10 mouse cellular contexts compared by ENCODE assay signal in genomic region chr11:35792800-35793199, GRCm38 (mm10). TPM values are rescaled to one million over a fixed set of nuclear protein-coding genes. Genes with fewer than 3 reads are reported as not detected.
DNase-seq lines count a peak whose midpoint lies in the region; ATAC-seq and TF ChIP-seq lines count a peak whose summit lies in the region.
"Not testable (repeated sequence)": the region's sequence is repeated elsewhere in the genome, so short reads cannot be mapped to it uniquely, and the experiment has no call there.
"Had no signal": no experiment of that assay in that cellular context is flagged by ENCODE, and none has a peak within 500 bp of the region (broad histone marks: within the 10 kb centered on the region; RNA-seq: fewer than 3 reads in every experiment).

No protein-coding gene starts in this region.

- dilution Hi-C loops in CH12.LX (cut with MboI; ENCODE audit: extremely low pct_ligation_motif_present, extremely low pct_unique_long_range_greater_than_20kb, low sequenced_read_pairs) = not testable (repeated sequence)

- TF ChIP-seq POLR2A in CH12.LX (IDR thresholded peaks at IDR 0.05; ENCODE audit: low read depth, low read length) = not testable (repeated sequence)

- peak; percentile 18 for DNase-seq in 416B (ENCODE audit: low read depth)
- peak; percentile 23 for DNase-seq in A20 (ENCODE audit: low read depth, low spot score)
- peak; percentile 74 for DNase-seq in CH12.LX (ENCODE audit: extremely low read depth)
- DNase-seq in intestine, embryonic 14.5 days (ENCODE audit: low spot score) = peak; percentile 47

- not testable (repeated sequence) for TF ChIP-seq RAD21 in CH12.LX (IDR thresholded peaks at IDR 0.05; ENCODE audit: low read depth, low read length)

- not testable (repeated sequence) for H3K27me3 ChIP-seq in CH12.LX (replicated peaks)
- peaks cover 32% of the 10 kb centered on the region for H3K27me3 ChIP-seq in intestine, embryonic 14.5 days (replicated peaks; ENCODE audit: control insufficient read depth, insufficient read depth, low read length)

- in situ Hi-C loops in CH12.LX (cut with MboI; ENCODE audit: low pct_ligation_motif_present, low pct_unique_long_range_greater_than_20kb, low sequenced_read_pairs) = not testable (repeated sequence)

- H3K4me3 ChIP-seq in CH12.LX (replicated peaks in 1 of 3; ENCODE audit: low read depth in 2 of 3, low read length in 2 of 3, poor library complexity in 1 of 3); intestine, embryonic 14.5 days (ENCODE audit: low read depth, low read length): not testable (repeated sequence)

- 0 out of 2 replicates have a peak overlapping the region, but pooled peaks have one; percentile 15 for H3K27ac ChIP-seq in CH12.LX (ENCODE audit: insufficient read depth, low read depth)
- H3K27ac ChIP-seq in intestine, embryonic 14.5 days (ENCODE audit: low read depth) = not testable (repeated sequence)

- not testable (repeated sequence) for TF ChIP-seq EP300 in CH12.LX (IDR thresholded peaks at IDR 0.05; ENCODE audit: low read length)

- not testable (repeated sequence) for H3K79me2 ChIP-seq in CH12.LX (replicated peaks; ENCODE audit: control insufficient read depth, extremely low read depth, insufficient read depth, poor library complexity, severe bottlenecking)

- 84% methylated on average over 5 of the region's 5 CpGs for WGBS in intestine, embryonic 14.5 days

- not testable (repeated sequence) for H3K9me3 ChIP-seq in CH12.LX (replicated peaks; ENCODE audit: low read length); intestine, embryonic 14.5 days (ENCODE audit: control insufficient read depth, low read length)

- ATAC-seq in intestine, embryonic 14.5 days (replicated peaks; ENCODE audit: low FRiP score, low TSS enrichment, low read depth) = not testable (repeated sequence)

- peaks cover 17 to 42% of the 10 kb centered on the region in 2 experiments for H3K36me3 ChIP-seq in CH12.LX (replicated peaks in 1 of 2; ENCODE audit: control insufficient read depth in 1 of 2, insufficient read depth in 1 of 2, low read length in 1 of 2)
- H3K36me3 ChIP-seq in intestine, embryonic 14.5 days (ENCODE audit: control insufficient read depth, insufficient read depth, low read length) = peaks cover 30% of the 10 kb centered on the region

- not testable (repeated sequence) for TF ChIP-seq CTCF in CH12.LX (conservative IDR thresholded peaks at IDR 0.05 in 1 of 2, IDR thresholded peaks at IDR 0.05 in 1 of 2; ENCODE audit: low read depth in 2 of 2, low read length in 2 of 2)

- H3K4me2 ChIP-seq in CH12.LX (ENCODE audit: insufficient read depth, low read depth, poor library complexity, severe bottlenecking); intestine, embryonic 14.5 days (ENCODE audit: low read length): not testable (repeated sequence)

- peaks cover 11 to 31% of the 10 kb centered on the region in 2 experiments for H3K4me1 ChIP-seq in CH12.LX (ENCODE audit: control insufficient read depth in 1 of 2, insufficient read depth in 2 of 2)
- H3K4me1 ChIP-seq in intestine, embryonic 14.5 days (replicated peaks; ENCODE audit: control insufficient read depth, insufficient read depth, low read length) = not testable (repeated sequence)

- not testable (repeated sequence) for H3K9ac ChIP-seq in CH12.LX (ENCODE audit: insufficient read depth, low read depth); intestine, embryonic 14.5 days (ENCODE audit: low read length)

TF ChIP-seq in CH12.LX, 34 proteins besides CTCF, POLR2A, EP300 and RAD21:
- TF ChIP-seq MEF2A (IDR thresholded peaks at IDR 0.05; ENCODE audit: borderline replicate concordance, low read depth, low read length) (0 out of 2 replicates have a peak, but pooled peaks have one; percentile 10), ETS1 (conservative IDR thresholded peaks at IDR 0.05; ENCODE audit: low read depth, low read length) (peak; percentile 75), ELF1 (IDR thresholded peaks at IDR 0.05; ENCODE audit: low read depth, low read length) (0 out of 2 replicates have a peak, but pooled peaks have one; percentile 40), TCF12 (IDR thresholded peaks at IDR 0.05; ENCODE audit: low read depth, low read length) (peak; percentile 65; the same call in 1 of the 2 replicates)

RNA-seq across cellular contexts. Expression of gene Fbll1, which starts 5.9 kb away (rescaled TPM):
- total RNA-seq in CH12.LX (2012; rRNA removed) = not detected in 2 replicates
- not detected in 2 replicates for total RNA-seq in CH12.LX (2014; rRNA removed)
- not detected in 2 replicates for polyA plus RNA-seq in CH12.LX (2012; ENCODE audit: insufficient read length, low read depth)
- polyA plus RNA-seq in intestine, embryonic 14.5 days (2014; fragmentation: Nextera tagmentation; extraction: Ambion mirVana) = 0.43 and 1.2 TPM in 2 replicates
- total RNA-seq: adrenal gland, adult 2 months; MEL had no signal
- polyA plus RNA-seq: activated CD4-positive, CD25-positive, alpha-beta regulatory T cell, adult 4 months; CD4-positive, CD25-positive, alpha-beta regulatory T cell, adult 4 months; G1E; Patski had no signal

RNA-seq across cellular contexts. Expression of gene Pank3, which starts 23.5 kb away (rescaled TPM):
- total RNA-seq in CH12.LX (2012; rRNA removed) = 18.2 and 22.7 TPM in 2 replicates
- 36.4 and 40.2 TPM in 2 replicates for total RNA-seq in CH12.LX (2014; rRNA removed)
- 19.6 and 22.5 TPM in 2 replicates for polyA plus RNA-seq in CH12.LX (2012; ENCODE audit: insufficient read length, low read depth)
- polyA plus RNA-seq in intestine, embryonic 14.5 days (2014; fragmentation: Nextera tagmentation; extraction: Ambion mirVana) = 24.1 and 26.4 TPM in 2 replicates

RNA-seq across cellular contexts. Expression of gene Rars, which starts 41.5 kb away (rescaled TPM):
- total RNA-seq in CH12.LX (2012; rRNA removed) (169 and 207 TPM in 2 replicates), CH12.LX (2014; rRNA removed) (280 and 301 TPM in 2 replicates)
- 328 and 338 TPM in 2 replicates for polyA plus RNA-seq in CH12.LX (2012; ENCODE audit: insufficient read length, low read depth)
- polyA plus RNA-seq in intestine, embryonic 14.5 days (2014; fragmentation: Nextera tagmentation; extraction: Ambion mirVana) = 103 and 112 TPM in 2 replicates

Comparison
In these comparisons a context has a peak if more than half of its experiments do, and no peak if none do; other contexts are left out.
1. DNase-seq: peak in every context shown above with its lines; median percentile 74 in CH12.LX; 47 in intestine, embryonic 14.5 days; 23 in A20; 18 in 416B.